Mouse (Mus musculus) intestine, embryonic 15.5 days (tissue): ENCODE measurements around the gene Adprm. TPM values are rescaled to one million over a fixed set of nuclear protein-coding genes. Genes with fewer than 3 reads are reported as not detected.

Source experiments
- ATAC-seq: fragments of 200-750 bp; cut with Nextera tagmentation; 2 replicates; pipeline ENCODE4 v1.8.0; 2017; ENCODE audit warnings: moderate TSS enrichment, moderate library complexity
- H3K27ac ChIP-seq: fragments of 300-500 bp; sonication (generic); 2 replicates; pipeline ENCODE4 v1.5.1; 2015; ENCODE audit warnings: mild to moderate bottlenecking, inconsistent platforms
- H3K27me3 ChIP-seq: fragments of 300-500 bp; sonication (generic); replicated peaks from 2 replicates; pipeline ENCODE4 v1.6.1; 2015; ENCODE audit warnings: inconsistent platforms
- H3K36me3 ChIP-seq: fragments of 300-500 bp; sonication (generic); 2 replicates; pipeline ENCODE4 v1.6.1; 2015; ENCODE audit warnings: inconsistent platforms
- H3K4me1 ChIP-seq: fragments of 300-500 bp; sonication (generic); replicated peaks from 2 replicates; pipeline ENCODE4 v1.6.1; 2015; ENCODE audit warnings: inconsistent platforms
- H3K4me2 ChIP-seq: fragments of 300-500 bp; sonication (generic); replicated peaks from 2 replicates; pipeline ENCODE4 v1.6.1; 2015; ENCODE audit warnings: mild to moderate bottlenecking, inconsistent platforms
- H3K4me3 ChIP-seq: fragments of 300-500 bp; sonication (generic); replicated peaks from 2 replicates; pipeline ENCODE4 v1.5.1; 2015; ENCODE audit warnings: inconsistent platforms
- H3K9ac ChIP-seq: fragments of 300-500 bp; sonication (generic); 2 replicates; pipeline ENCODE4 v1.6.1; 2015; ENCODE audit warnings: inconsistent platforms
- H3K9me3 ChIP-seq: fragments of 300-500 bp; sonication (generic); 2 replicates; pipeline ENCODE4 v1.6.1; 2016; ENCODE audit warnings: inconsistent platforms
- WGBS: fragments of 180-500 bp; shearing (Covaris S2); methylation state at CpG from one replicate; pipeline ENCODE4 v1.1.7; 2015; 5-methylcytosine and 5-hydroxymethylcytosine counted together
- polyA plus RNA-seq: library from polyadenylated mRNA; unstranded; fragments of >200 nt; fragmentation: Nextera tagmentation; extraction: Ambion mirVana; gene quantifications from 2 replicates; pipeline ENCODE4 v1.2.1, GENCODE M21; 2015

Gene Adprm
- polyA plus RNA-seq, 1 experiment from 2014 or later, result 24.2 TPM

GRCm38 (mm10) chr11:66992150-66992549 lies 60.2 kb downstream of the Adprm start:
- Histone ChIP-seq H3K4me3 (no peak overlapping the region), H3K27me3 (no peaks in the 10 kb centered on the region), H3K9ac (no peak overlapping the region), H3K4me1 (no peaks in the 10 kb centered on the region), H3K9me3 (no peaks in the 10 kb centered on the region), H3K27ac (no peak overlapping the region), H3K36me3 (no peaks in the 10 kb centered on the region), H3K4me2 (no peak overlapping the region)
- ATAC-seq, result no peak
- 84% methylated on average over 2 of the region's 2 CpGs for WGBS

Other genes with a start within 250 kb of the Adprm start
- 5.7 and 6.4 TPM in 2 replicates for gene Pirt, start 140.6 kb downstream of the Adprm start, polyA plus RNA-seq
- gene Tmem238l, start 96.0 kb downstream of the Adprm start, polyA plus RNA-seq, result 1.2 and 1.9 TPM in 2 replicates
- 2.7 and 3.0 TPM in 2 replicates for gene Tmem220, start 27.4 kb downstream of the Adprm start, polyA plus RNA-seq
- gene Sco1, start 76 bp upstream of the Adprm start, polyA plus RNA-seq, result 19.5 and 20.7 TPM in 2 replicates
- gene Myh3, start 25.7 kb upstream of the Adprm start, polyA plus RNA-seq, result 0.48 and 1.2 TPM in 2 replicates
- gene Myh2, start 118.4 kb upstream of the Adprm start, polyA plus RNA-seq, result 0.03 TPM in 1 of 2 replicates, not detected in the other
- 0.03 TPM in 1 of 2 replicates, not detected in the other for gene Myh1, start 147.5 kb upstream of the Adprm start, polyA plus RNA-seq
- 0.08 TPM in 1 of 2 replicates, not detected in the other for gene Myh4, start 185.4 kb upstream of the Adprm start, polyA plus RNA-seq
- 0.48 and 1.5 TPM in 2 replicates for gene Myh8, start 224.5 kb upstream of the Adprm start, polyA plus RNA-seq